Mouse (Mus musculus) embryonic facial prominence, embryonic 14.5 days (tissue): Measurements from ENCODE around the gene Paf1. TPM values are rescaled to one million over a fixed set of nuclear protein-coding genes. Genes with fewer than 3 reads are reported as not detected.

Source experiments
- ATAC-seq: fragments of 200-750 bp; cut with Nextera tagmentation; 2 replicates; pipeline ENCODE4 v1.8.0; 2017; ENCODE audit warnings: low read depth, moderate number of reproducible peaks, moderate TSS enrichment
- DNase-seq: peaks from one replicate; pipeline ENCODE4 v3.0.0-alpha.2; 2015; ENCODE audit warnings: low spot score
- H3K27ac ChIP-seq: fragments of 300-500 bp; sonication (generic); replicated peaks from 2 replicates; pipeline ENCODE4 v1.5.1; 2014; ENCODE audit warnings: low read depth, mild to moderate bottlenecking, low read length, moderate library complexity
- H3K27me3 ChIP-seq: fragments of 300-500 bp; sonication (generic); replicated peaks from 2 replicates; pipeline ENCODE4 v1.6.1; 2014; ENCODE audit warnings: low read length; ENCODE audit not compliant: control insufficient read depth, insufficient read depth
- H3K36me3 ChIP-seq: fragments of 300-500 bp; sonication (generic); 2 replicates; pipeline ENCODE4 v1.6.1; 2014; ENCODE audit warnings: low read length, mixed read lengths; ENCODE audit not compliant: control insufficient read depth, insufficient read depth
- H3K4me1 ChIP-seq: fragments of 300-500 bp; sonication (generic); 2 replicates; pipeline ENCODE4 v1.6.1; 2014; ENCODE audit warnings: antibody characterized with exemption, low read length; ENCODE audit not compliant: control insufficient read depth, insufficient read depth
- H3K4me2 ChIP-seq: fragments of 300-500 bp; sonication (generic); 2 replicates; pipeline ENCODE4 v1.6.1; 2014; ENCODE audit warnings: low read depth, mild to moderate bottlenecking, low read length, moderate library complexity, mixed read lengths
- H3K4me3 ChIP-seq: fragments of 300-500 bp; sonication (generic); 2 replicates; pipeline ENCODE4 v1.5.1; 2014; ENCODE audit warnings: low read depth, mild to moderate bottlenecking, low read length
- H3K9ac ChIP-seq: fragments of 300-500 bp; sonication (generic); 2 replicates; pipeline ENCODE4 v1.6.1; 2014; ENCODE audit warnings: low read depth, mild to moderate bottlenecking, low read length, moderate library complexity, mixed read lengths
- H3K9me3 ChIP-seq: fragments of 300-500 bp; sonication (generic); 2 replicates; pipeline ENCODE4 v1.6.1; 2016; ENCODE audit warnings: low read length; ENCODE audit not compliant: control insufficient read depth
- WGBS: fragments of 180-500 bp; shearing (Covaris S2); extraction: QIAGEN DNeasy Blood & Tissue Kit; methylation state at CpG from one replicate; pipeline ENCODE4 v1.1.7; 2014; 5-methylcytosine and 5-hydroxymethylcytosine counted together
- polyA plus RNA-seq: library from polyadenylated mRNA; unstranded; fragments of >200 nt; fragmentation: Nextera tagmentation; extraction: Ambion mirVana; gene quantifications from 2 replicates; pipeline ENCODE4 v1.2.1, GENCODE M21; 2014

Paf1 gene
- polyA plus RNA-seq, 1 experiment from 2014 or later: 54.1 TPM

DNA sequence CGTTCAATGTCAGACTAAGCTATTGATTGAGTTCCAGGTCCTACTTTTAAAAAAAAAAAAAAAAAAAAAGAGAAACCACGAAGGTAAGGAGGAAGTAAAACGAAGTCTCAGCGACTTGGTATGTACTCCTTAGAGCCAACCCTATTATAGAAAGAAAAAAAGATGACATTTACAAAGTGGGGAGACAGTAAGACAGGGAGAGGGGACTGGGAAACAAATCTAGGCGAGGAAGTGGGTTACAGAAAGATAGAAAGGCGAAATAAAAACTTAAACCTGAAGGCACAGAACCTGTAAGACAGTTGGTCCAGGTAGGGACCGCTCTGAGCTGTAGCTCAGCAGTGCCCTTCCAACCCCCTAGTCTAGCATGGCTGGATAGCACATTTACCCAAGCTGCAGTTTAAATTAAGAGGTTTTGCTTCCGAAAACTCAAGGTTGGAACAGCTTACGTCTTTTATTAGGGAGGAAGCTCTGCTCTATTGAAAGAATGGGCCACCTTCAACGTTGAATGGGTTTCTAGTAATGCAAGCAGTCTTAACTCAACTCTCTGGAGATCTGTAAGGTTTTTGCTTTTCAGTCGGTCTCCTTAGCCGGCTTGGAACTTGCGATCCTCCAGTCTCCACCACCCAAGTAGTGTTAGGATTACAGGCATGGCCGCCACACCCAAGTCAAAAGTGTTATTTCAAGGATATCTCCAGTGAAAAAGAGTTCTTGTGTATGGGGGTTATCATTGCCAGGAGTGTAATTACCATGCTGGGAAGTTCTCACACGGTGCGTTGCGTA, 12.3 kb upstream of the Paf1 start, which contains the start of gene Zfp36:
Gene Zfp36 (minus strand): TSS at position 17 of the 780 bp plus-strand sequence.
- H3K4me3 ChIP-seq: peak within 1 kb of the TSS; percentile 83
- peak within 1 kb of the TSS; percentile 86 for H3K9ac ChIP-seq
- peaks cover 18% of the 10 kb centered on the region for H3K36me3 ChIP-seq
- H3K9me3 ChIP-seq: no peaks in the 10 kb centered on the region
- peak within 1 kb of the TSS; percentile 96 for H3K4me2 ChIP-seq
- DNase-seq (no peak), ATAC-seq (no peak)
- 39% methylated on average over 17 of the region's 17 CpGs for WGBS
- peaks cover 58% of the 10 kb centered on the region for H3K4me1 ChIP-seq
- H3K27ac ChIP-seq: peak within 1 kb of the TSS; percentile 99
- no peaks in the 10 kb centered on the region for H3K27me3 ChIP-seq

DNA sequence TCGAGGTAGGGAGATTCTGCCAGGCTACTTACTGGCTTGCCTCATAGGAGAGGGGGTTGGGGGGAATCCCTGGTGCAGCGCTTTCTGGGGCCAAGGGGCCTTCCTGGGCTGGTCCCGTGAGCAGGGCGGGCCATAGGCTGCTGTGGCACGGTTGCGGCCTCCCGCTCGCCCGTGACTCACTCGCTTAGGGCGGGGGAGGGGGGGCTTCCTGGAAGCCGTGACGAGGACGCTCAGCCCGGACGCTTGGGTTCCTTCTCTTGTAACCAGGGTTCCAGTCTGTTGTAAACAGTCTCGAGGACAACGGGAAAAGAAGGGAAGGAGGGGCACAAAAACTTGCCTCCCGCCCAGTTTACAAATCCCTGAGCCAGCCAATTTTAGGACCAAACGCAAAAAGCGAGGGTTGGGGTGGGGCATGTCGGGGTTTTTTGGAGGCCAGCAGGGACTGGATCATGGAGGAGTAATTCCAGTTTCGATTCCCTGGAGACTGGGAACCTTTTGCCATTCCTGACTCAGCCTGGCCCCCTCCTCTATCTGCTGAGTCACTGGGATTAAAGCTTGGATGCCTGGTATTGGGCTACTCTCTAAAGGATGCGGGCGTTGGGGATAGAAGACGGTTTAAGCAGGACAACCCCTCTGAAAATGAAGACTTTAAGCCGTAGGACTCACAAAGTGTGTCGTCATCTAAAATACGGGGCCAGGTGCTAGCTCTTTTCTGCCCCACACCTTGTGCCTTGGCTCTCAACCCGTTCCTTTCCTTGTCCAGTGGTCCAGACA, 11.5 kb upstream of the Paf1 start:
- DNase-seq (peak; percentile 83), ATAC-seq (peak; percentile 32)
- Histone ChIP-seq H3K9me3 (no peaks in the 10 kb centered on the region), H3K4me2 (peak overlapping the region; percentile 96), H3K27ac (peak overlapping the region; percentile 99), H3K9ac (peak overlapping the region; percentile 69), H3K4me3 (peak overlapping the region; percentile 39), H3K4me1 (peaks cover 55% of the 10 kb centered on the region), H3K36me3 (peaks cover 25% of the 10 kb centered on the region), H3K27me3 (no peaks in the 10 kb centered on the region)
- 2% methylated on average over 26 of the region's 30 CpGs for WGBS

DNA sequence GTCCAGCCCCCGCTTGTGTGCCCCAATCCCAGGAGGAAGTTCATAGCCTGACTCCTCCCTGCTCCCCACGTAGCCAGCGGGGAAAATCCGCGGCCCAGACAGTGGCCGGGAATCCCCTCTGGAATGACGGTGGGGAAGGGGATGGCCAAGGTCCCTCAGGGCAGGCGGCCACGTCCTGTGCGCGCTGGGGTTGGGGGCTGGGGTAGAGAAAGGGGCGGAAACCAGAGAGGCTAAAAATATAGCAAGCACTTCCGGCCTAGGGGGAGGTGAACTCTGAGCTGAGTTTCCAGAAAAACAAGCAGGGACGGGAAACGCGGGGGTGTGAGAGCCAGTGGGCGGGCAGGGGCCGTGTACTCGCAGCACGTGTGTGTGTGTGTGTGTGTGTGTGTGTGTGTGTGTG, 10.8 kb upstream of the Paf1 start:
- ATAC-seq: peak; percentile 72
- Histone ChIP-seq H3K36me3 (peaks cover 28% of the 10 kb centered on the region), H3K27ac (peak overlapping the region; percentile 99), H3K4me1 (peaks cover 50% of the 10 kb centered on the region), H3K9ac (peak overlapping the region; percentile 69), H3K4me2 (peak overlapping the region; percentile 96), H3K9me3 (no peaks in the 10 kb centered on the region), H3K4me3 (peak overlapping the region; percentile 39), H3K27me3 (no peaks in the 10 kb centered on the region)
- DNase-seq: peak; percentile 96
- WGBS: 4% methylated on average over 16 of the region's 20 CpGs

DNA sequence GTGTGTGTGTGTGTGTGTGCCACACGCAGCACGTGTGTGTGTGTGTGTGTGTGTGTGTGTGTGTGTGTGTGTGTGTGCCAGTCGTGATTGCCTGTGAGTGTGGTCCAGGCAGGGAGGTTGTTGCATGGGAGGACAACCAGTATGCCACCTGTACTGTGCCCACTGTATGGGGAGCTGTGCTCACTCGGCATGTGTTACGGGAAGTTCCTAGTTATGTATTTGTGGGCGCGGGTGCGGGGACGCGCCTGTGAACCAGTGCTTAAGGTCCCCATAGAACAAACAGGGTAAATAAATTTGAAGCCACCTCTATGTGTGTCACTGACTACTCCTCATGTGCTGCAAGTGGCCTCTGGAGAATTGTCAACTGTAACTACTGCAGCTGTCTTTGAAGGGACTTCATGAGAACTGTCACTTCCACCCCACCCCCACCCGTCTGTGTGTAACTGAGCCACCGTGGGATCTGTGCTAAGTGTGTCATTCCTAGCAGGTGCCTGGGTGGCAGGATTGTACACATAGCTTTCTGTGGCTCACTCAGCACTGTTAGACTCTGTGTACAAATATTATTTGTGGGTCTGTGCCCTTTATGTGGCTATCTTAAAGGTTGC, 10.3 kb upstream of the Paf1 start:
- peak overlapping the region; percentile 96 for H3K4me2 ChIP-seq
- ATAC-seq: peak; percentile 6; the same call in 1 of the 2 replicates
- peak overlapping the region; percentile 69 for H3K9ac ChIP-seq
- WGBS: 15% methylated on average over 10 of the region's 12 CpGs
- no peaks in the 10 kb centered on the region for H3K27me3 ChIP-seq
- peak overlapping the region; percentile 99 for H3K27ac ChIP-seq
- H3K4me3 ChIP-seq: peak overlapping the region; percentile 39
- peak; percentile 62 for DNase-seq
- no peaks in the 10 kb centered on the region for H3K9me3 ChIP-seq
- peaks cover 27% of the 10 kb centered on the region for H3K36me3 ChIP-seq
- H3K4me1 ChIP-seq: peaks cover 45% of the 10 kb centered on the region

DNA sequence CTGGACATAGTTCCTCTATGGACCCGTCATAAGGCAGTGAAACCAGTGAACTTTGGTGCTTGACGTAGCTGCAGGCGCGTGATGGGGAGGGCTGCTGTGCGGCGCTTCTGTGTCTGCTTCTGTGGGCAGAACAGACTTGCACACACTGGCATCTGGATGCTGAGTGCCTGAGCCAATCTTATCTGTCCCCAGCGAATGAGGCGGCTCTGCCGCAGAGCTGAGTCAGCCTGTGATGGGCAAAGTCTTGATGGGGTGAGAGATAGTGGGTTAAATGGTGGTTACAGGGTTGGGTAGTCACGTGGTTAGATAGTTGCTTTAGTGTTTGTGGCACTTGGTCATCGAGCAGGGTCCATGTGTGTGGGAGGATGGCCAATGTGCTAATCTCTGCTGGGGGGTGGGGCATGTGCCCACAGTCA, 9.8 kb upstream of the Paf1 start:
- peaks cover 27% of the 10 kb centered on the region for H3K36me3 ChIP-seq
- no peak for DNase-seq
- H3K9me3 ChIP-seq: no peaks in the 10 kb centered on the region
- H3K27me3 ChIP-seq: no peaks in the 10 kb centered on the region
- 0 out of 2 replicates have a peak overlapping the region, but pooled peaks have one; percentile 9 for H3K9ac ChIP-seq
- peaks cover 40% of the 10 kb centered on the region for H3K4me1 ChIP-seq
- 0 out of 2 replicates have a peak overlapping the region, but pooled peaks have one; percentile 39 for H3K4me3 ChIP-seq
- WGBS: 63% methylated on average over 11 of the region's 11 CpGs
- H3K27ac ChIP-seq: peak overlapping the region; percentile 99
- ATAC-seq: no peak
- peak overlapping the region; percentile 96 for H3K4me2 ChIP-seq

DNA sequence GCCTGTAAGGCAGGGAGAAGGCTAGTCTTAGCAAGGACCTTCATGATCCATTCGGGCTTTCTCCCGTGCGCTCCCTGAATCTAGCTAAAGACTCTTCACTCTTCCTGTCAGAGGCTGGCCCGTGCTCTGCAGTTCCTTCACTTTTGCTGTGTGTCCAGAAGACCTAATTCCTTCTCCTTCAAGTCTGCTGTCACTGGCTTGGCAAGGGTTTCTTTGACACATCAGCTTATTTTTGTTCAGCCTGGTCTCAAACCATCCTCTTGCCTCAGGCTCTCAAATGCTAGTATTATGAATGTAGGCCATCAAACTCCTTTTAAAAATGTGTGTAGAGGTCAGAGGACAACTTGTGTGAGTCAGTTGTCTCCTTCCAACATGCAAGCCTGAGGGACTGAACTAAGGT, 9.1 kb upstream of the Paf1 start:
- H3K27ac ChIP-seq: peak overlapping the region; percentile 99; the same call in 1 of the 2 replicates
- peaks cover 36% of the 10 kb centered on the region for H3K4me1 ChIP-seq
- WGBS: 75% methylated on average over 4 of the region's 4 CpGs

DNA sequence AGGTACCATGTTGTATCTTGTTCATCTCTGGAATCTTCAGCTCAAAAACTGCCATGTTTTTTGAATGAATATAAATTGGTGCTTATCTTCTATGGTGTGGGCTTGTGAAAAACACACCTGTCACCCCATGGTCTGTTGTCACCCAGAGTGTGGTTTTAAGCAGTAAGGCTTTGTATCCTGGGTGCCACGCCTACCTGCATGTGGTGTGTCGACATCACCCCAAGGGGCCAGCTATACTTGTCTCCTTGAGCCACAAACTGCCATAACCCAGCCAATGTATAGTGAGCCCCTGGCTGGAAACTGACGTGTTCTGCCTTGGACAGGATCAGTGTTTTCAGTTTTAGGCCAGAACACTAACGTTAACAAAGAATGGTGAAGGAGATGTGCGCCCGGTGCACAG, 8.6 kb upstream of the Paf1 start:
- H3K4me3 ChIP-seq: no peak overlapping the region
- DNase-seq (no peak), ATAC-seq (no peak)
- no peak overlapping the region for H3K4me2 ChIP-seq
- 82% methylated on average over 6 of the region's 6 CpGs for WGBS
- peaks cover 37% of the 10 kb centered on the region for H3K36me3 ChIP-seq
- H3K27ac ChIP-seq: no peak overlapping the region
- peaks cover 36% of the 10 kb centered on the region for H3K4me1 ChIP-seq
- H3K9me3 ChIP-seq: no peaks in the 10 kb centered on the region
- H3K27me3 ChIP-seq: no peaks in the 10 kb centered on the region
- no peak overlapping the region for H3K9ac ChIP-seq

More for the DNA sequence above, 9.1 kb upstream of the Paf1 start:
- Histone ChIP-seq H3K4me2 (no peak overlapping the region), H3K27me3 (no peaks in the 10 kb centered on the region), H3K4me3 (no peak overlapping the region), H3K9me3 (no peaks in the 10 kb centered on the region), H3K9ac (no peak overlapping the region), H3K36me3 (peaks cover 32% of the 10 kb centered on the region)
- ATAC-seq (no peak), DNase-seq (no peak)

DNA sequence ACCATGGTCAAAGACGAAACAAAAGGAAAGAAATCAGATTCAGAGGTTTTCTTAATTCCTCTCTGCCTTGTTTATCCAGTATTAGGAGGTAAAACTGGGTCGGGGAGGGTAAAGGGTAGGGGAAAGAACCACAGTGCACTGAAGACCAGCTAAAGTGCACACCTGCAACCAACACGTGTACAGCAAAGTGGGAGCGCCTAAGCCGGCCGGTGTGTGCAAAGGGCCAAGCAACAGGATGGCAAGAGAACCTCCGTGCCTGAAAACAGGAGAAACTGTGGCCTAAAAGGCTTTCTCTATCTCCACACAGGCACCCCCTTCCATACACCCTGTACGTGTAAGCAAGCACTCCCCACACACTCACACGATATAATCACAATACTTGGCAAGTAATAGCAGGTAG, 7.6 kb upstream of the Paf1 start:
- 90% methylated on average over 9 of the region's 9 CpGs for WGBS
- no peak for DNase-seq
- no peaks in the 10 kb centered on the region for H3K9me3 ChIP-seq
- H3K9ac ChIP-seq: no peak overlapping the region
- H3K27ac ChIP-seq: no peak overlapping the region
- H3K4me2 ChIP-seq: no peak overlapping the region
- H3K4me3 ChIP-seq: no peak overlapping the region
- peaks cover 47% of the 10 kb centered on the region for H3K36me3 ChIP-seq
- H3K27me3 ChIP-seq: no peaks in the 10 kb centered on the region
- no peak for ATAC-seq
- peaks cover 27% of the 10 kb centered on the region for H3K4me1 ChIP-seq
